Mouse (Mus musculus): ENCODE measurements around the gene Maco1. TPM values are rescaled to one million over a fixed set of nuclear protein-coding genes. Genes with fewer than 3 reads are reported as not detected.
A peak's percentile ranks its signal among the peaks of the same experiment; 100 is the strongest.

Maco1 gene
- total RNA-seq, 1 experiment = 56.1 TPM

DNA sequence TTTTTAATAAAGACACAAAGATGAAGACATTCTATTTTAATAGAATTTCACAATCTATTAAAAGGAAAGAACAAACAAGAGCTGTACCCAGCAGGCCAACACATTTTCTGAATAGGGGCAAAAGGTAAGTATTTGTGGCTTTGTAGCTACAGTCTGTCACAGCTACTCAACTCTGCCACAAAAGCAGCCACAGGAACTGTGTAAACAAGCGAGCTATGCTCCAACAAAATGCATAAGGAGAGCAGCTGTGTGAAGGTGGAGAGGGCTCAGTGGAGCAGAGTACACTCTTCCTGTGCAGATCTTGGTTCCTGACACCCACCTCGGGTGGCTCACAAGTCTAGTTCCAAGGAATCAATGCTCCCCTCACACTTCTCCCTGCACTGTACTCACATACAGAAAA lies 29.6 kb downstream of the Maco1 start:
- in situ Hi-C loops (cut with MboI; ENCODE audit: low sequenced_read_pairs in 2 of 2, unreplicated experiment in 2 of 2) = no loop called here
- Histone ChIP-seq H3K36me3 (ENCODE audit: control insufficient read depth, insufficient read depth, low read length, poor library complexity, severe bottlenecking) (peaks cover 10% of the 10 kb centered on the region), H3K4me3 (ENCODE audit: insufficient read depth in 1 of 2, low read depth in 1 of 2, low read length in 2 of 2, poor library complexity in 1 of 2, severe bottlenecking in 1 of 2) (no peak overlapping the region)

DNA sequence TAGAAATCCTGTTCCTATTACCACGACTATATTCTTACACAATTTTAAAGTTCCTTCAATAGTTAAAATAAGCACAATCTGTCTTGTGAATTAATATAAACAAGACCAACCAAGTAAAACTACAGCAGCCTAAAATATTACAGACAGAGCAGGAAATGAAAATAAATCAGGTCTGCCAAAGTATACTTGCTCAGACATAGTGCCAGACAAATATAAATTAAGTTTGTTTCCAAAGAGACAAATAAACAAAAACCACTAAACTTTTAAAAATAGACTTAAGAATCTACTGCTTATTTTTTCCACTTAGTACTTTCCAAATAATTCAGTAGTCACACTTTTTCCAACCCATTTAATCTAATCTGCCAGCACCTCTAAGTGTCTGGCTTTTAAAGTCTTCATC lies 32.1 kb downstream of the Maco1 start:
- no peak for DNase-seq (ENCODE audit: low read depth, low spot score)
- no peak for TF ChIP-seq ZC3H11A (IDR thresholded peaks at IDR 0.05; ENCODE audit: borderline replicate concordance, low read depth, low read length)
- no peak for TF ChIP-seq CHD2 (IDR thresholded peaks at IDR 0.05; ENCODE audit: low read depth, low read length)
- no peak for TF ChIP-seq HCFC1 (IDR thresholded peaks at IDR 0.05; ENCODE audit: borderline replicate concordance, insufficient read depth, low read length)
- no peak for TF ChIP-seq ZNF384 (IDR thresholded peaks at IDR 0.05; ENCODE audit: low read depth, low read length)
- no peak for TF ChIP-seq MAFK (IDR thresholded peaks at IDR 0.05; ENCODE audit: insufficient read depth, low read depth, low read length)
- H3K9me3 ChIP-seq (ENCODE audit: control insufficient read depth, insufficient read depth, low read depth, low read length) = no peaks in the 10 kb centered on the region
- no peak overlapping the region for H3K4me3 ChIP-seq (ENCODE audit: insufficient read depth in 1 of 2, low read depth in 1 of 2, low read length in 2 of 2, poor library complexity in 1 of 2, severe bottlenecking in 1 of 2)
- in situ Hi-C loops (cut with MboI; ENCODE audit: low sequenced_read_pairs in 2 of 2, unreplicated experiment in 2 of 2) = no loop called here
- H3K9ac ChIP-seq (ENCODE audit: insufficient read depth, low read depth, low read length, poor library complexity, severe bottlenecking) = no peak overlapping the region
- H3K36me3 ChIP-seq (ENCODE audit: control insufficient read depth, insufficient read depth, low read length, poor library complexity, severe bottlenecking) = peaks cover 7% of the 10 kb centered on the region
- H3K4me1 ChIP-seq (ENCODE audit: control insufficient read depth in 2 of 2, insufficient read depth in 2 of 2, low read length in 2 of 2, poor library complexity in 1 of 2) = peaks cover 3 to 6% of the 10 kb centered on the region in 2 experiments; a peak in 1 of 4 replicates
- H3K27ac ChIP-seq (ENCODE audit: insufficient read depth, low read depth, low read length, poor library complexity, severe bottlenecking) = no peak overlapping the region

More for the DNA sequence above, 29.6 kb downstream of the Maco1 start:
- Histone ChIP-seq H3K4me1 (ENCODE audit: control insufficient read depth in 2 of 2, insufficient read depth in 2 of 2, low read length in 2 of 2, poor library complexity in 1 of 2) (peaks cover 5 to 7% of the 10 kb centered on the region in 2 experiments; a peak in 1 of 4 replicates), H3K9me3 (ENCODE audit: control insufficient read depth, insufficient read depth, low read depth, low read length) (no peaks in the 10 kb centered on the region), H3K27ac (ENCODE audit: insufficient read depth, low read depth, low read length, poor library complexity, severe bottlenecking) (no peak overlapping the region), H3K9ac (ENCODE audit: insufficient read depth, low read depth, low read length, poor library complexity, severe bottlenecking) (no peak overlapping the region)
- no peak for DNase-seq (ENCODE audit: low read depth, low spot score)
- TF ChIP-seq ZNF384 (IDR thresholded peaks at IDR 0.05; ENCODE audit: low read depth, low read length) = no peak
- no peak for TF ChIP-seq HCFC1 (IDR thresholded peaks at IDR 0.05; ENCODE audit: borderline replicate concordance, insufficient read depth, low read length)
- no peak for TF ChIP-seq MAFK (IDR thresholded peaks at IDR 0.05; ENCODE audit: insufficient read depth, low read depth, low read length)
- no peak for TF ChIP-seq CHD2 (IDR thresholded peaks at IDR 0.05; ENCODE audit: low read depth, low read length)
- no peak for TF ChIP-seq ZC3H11A (IDR thresholded peaks at IDR 0.05; ENCODE audit: borderline replicate concordance, low read depth, low read length)

DNA sequence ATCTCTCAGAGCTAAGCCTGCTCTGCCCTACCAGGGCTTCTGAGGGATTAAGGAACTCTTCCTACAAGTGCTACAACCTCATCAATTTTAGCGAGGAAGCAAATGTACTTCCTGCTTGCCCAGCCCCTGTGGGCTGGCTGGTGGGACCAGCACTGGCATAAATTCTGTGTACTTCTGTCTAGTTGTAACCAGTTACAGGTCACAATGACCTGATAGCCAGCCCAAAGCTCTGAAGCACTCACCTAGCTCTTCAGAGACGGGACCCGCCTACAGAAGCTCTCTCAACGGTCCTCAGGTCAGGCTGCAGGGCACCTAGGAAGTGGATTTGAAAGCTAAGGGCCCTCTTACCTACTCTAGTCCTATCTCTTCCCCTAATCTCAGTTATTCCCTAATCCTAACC lies 35.4 kb downstream of the Maco1 start:
- TF ChIP-seq ZNF384 (IDR thresholded peaks at IDR 0.05; ENCODE audit: low read depth, low read length) (no peak), HCFC1 (IDR thresholded peaks at IDR 0.05; ENCODE audit: borderline replicate concordance, insufficient read depth, low read length) (no peak), CHD2 (IDR thresholded peaks at IDR 0.05; ENCODE audit: low read depth, low read length) (no peak), MAFK (IDR thresholded peaks at IDR 0.05; ENCODE audit: insufficient read depth, low read depth, low read length) (no peak), ZC3H11A (IDR thresholded peaks at IDR 0.05; ENCODE audit: borderline replicate concordance, low read depth, low read length) (no peak)
- H3K4me3 ChIP-seq (ENCODE audit: insufficient read depth in 1 of 2, low read depth in 1 of 2, low read length in 2 of 2, poor library complexity in 1 of 2, severe bottlenecking in 1 of 2) = no peak overlapping the region
- H3K36me3 ChIP-seq (ENCODE audit: control insufficient read depth, insufficient read depth, low read length, poor library complexity, severe bottlenecking) = peaks cover 11% of the 10 kb centered on the region; the same call in 1 of the 2 replicates
- no peaks in the 10 kb centered on the region for H3K9me3 ChIP-seq (ENCODE audit: control insufficient read depth, insufficient read depth, low read depth, low read length)
- peaks cover 12 to 19% of the 10 kb centered on the region in 2 experiments for H3K4me1 ChIP-seq (ENCODE audit: control insufficient read depth in 2 of 2, insufficient read depth in 2 of 2, low read length in 2 of 2, poor library complexity in 1 of 2)
- no peak overlapping the region for H3K27ac ChIP-seq (ENCODE audit: insufficient read depth, low read depth, low read length, poor library complexity, severe bottlenecking)
- DNase-seq (ENCODE audit: low read depth, low spot score) = no peak
- in situ Hi-C loops (cut with MboI; ENCODE audit: low sequenced_read_pairs in 2 of 2, unreplicated experiment in 2 of 2) = no loop called here
- no peak overlapping the region for H3K9ac ChIP-seq (ENCODE audit: insufficient read depth, low read depth, low read length, poor library complexity, severe bottlenecking)

DNA sequence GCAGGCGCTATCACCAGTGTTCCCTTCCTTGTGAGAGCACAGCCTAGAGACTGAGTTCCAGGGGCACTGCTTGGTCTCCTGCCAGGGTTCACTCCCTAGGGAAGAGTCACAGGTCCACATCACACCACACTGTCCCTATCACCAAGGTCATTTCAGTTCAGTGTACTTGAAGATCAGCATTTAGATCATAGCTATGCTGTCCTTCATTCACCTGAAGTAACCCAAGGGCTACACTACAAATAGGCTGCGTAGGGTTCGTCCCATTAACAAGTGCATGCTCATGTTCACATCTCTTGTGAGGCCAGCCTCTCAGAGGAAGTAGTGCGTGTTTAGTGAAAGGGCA lies 38.9 kb downstream of the Maco1 start:
- no peak overlapping the region for H3K9ac ChIP-seq (ENCODE audit: insufficient read depth, low read depth, low read length, poor library complexity, severe bottlenecking)
- TF ChIP-seq MAFK (IDR thresholded peaks at IDR 0.05; ENCODE audit: insufficient read depth, low read depth, low read length) (no peak), ZNF384 (IDR thresholded peaks at IDR 0.05; ENCODE audit: low read depth, low read length) (no peak), ZC3H11A (IDR thresholded peaks at IDR 0.05; ENCODE audit: borderline replicate concordance, low read depth, low read length) (no peak), HCFC1 (IDR thresholded peaks at IDR 0.05; ENCODE audit: borderline replicate concordance, insufficient read depth, low read length) (no peak), CHD2 (IDR thresholded peaks at IDR 0.05; ENCODE audit: low read depth, low read length) (no peak)
- peaks cover 26% of the 10 kb centered on the region for H3K36me3 ChIP-seq (ENCODE audit: control insufficient read depth, insufficient read depth, low read length, poor library complexity, severe bottlenecking)
- H3K27ac ChIP-seq (ENCODE audit: insufficient read depth, low read depth, low read length, poor library complexity, severe bottlenecking) = peak overlapping the region; percentile 58
- in situ Hi-C loops (cut with MboI; ENCODE audit: low sequenced_read_pairs in 2 of 2, unreplicated experiment in 2 of 2) = no loop called here
- no peak overlapping the region for H3K4me3 ChIP-seq (ENCODE audit: insufficient read depth in 1 of 2, low read depth in 1 of 2, low read length in 2 of 2, poor library complexity in 1 of 2, severe bottlenecking in 1 of 2)
- H3K4me1 ChIP-seq (ENCODE audit: control insufficient read depth in 2 of 2, insufficient read depth in 2 of 2, low read length in 2 of 2, poor library complexity in 1 of 2) = peaks cover 12 to 19% of the 10 kb centered on the region in 2 experiments
- DNase-seq (ENCODE audit: low read depth, low spot score) = no peak
- no peaks in the 10 kb centered on the region for H3K9me3 ChIP-seq (ENCODE audit: control insufficient read depth, insufficient read depth, low read depth, low read length)
